Mouse (Mus musculus) lung, embryonic 14.5 days (tissue): ENCODE measurements around the gene Ubxn10. TPM values are rescaled to one million over a fixed set of nuclear protein-coding genes. Genes with fewer than 3 reads are reported as not detected.

ENCODE experiments used
- ATAC-seq: fragments of 200-750 bp; cut with Nextera tagmentation; 2 replicates; pipeline ENCODE4 v1.8.0; 2017; ENCODE audit warnings: mild to moderate bottlenecking, moderate TSS enrichment, moderate library complexity; ENCODE audit not compliant: insufficient read depth
- DNase-seq: peaks from one replicate; pipeline ENCODE4 v3.0.0-alpha.2; 2015
- H3K27ac ChIP-seq: fragments of 300-500 bp; sonication (generic); 2 replicates; pipeline ENCODE4 v1.5.1; 2014; ENCODE audit warnings: low read depth, mild to moderate bottlenecking, moderate library complexity
- H3K27me3 ChIP-seq: fragments of 300-500 bp; sonication (generic); 2 replicates; pipeline ENCODE4 v1.6.1; 2014; ENCODE audit warnings: low read length, control low read depth; ENCODE audit not compliant: insufficient read depth
- H3K36me3 ChIP-seq: fragments of 300-500 bp; sonication (generic); 2 replicates; pipeline ENCODE4 v1.6.1; 2014; ENCODE audit warnings: control low read depth; ENCODE audit not compliant: insufficient read depth
- H3K4me1 ChIP-seq: fragments of 300-500 bp; sonication (generic); 2 replicates; pipeline ENCODE4 v1.6.1; 2014; ENCODE audit warnings: antibody characterized with exemption, control low read depth; ENCODE audit not compliant: insufficient read depth
- H3K4me2 ChIP-seq: fragments of 300-500 bp; sonication (generic); 2 replicates; pipeline ENCODE4 v1.6.1; 2014; ENCODE audit warnings: mild to moderate bottlenecking
- H3K4me3 ChIP-seq: fragments of 300-500 bp; sonication (generic); 2 replicates; pipeline ENCODE4 v1.5.1; 2014; ENCODE audit warnings: low read depth, low read length
- H3K9ac ChIP-seq: fragments of 300-500 bp; sonication (generic); 2 replicates; pipeline ENCODE4 v1.6.1; 2014
- H3K9me3 ChIP-seq: fragments of 300-500 bp; sonication (generic); 2 replicates; pipeline ENCODE4 v1.6.1; 2016; ENCODE audit warnings: low read depth, low read length, control low read depth
- CTCF ChIP-seq: IDR thresholded peaks from 2 replicates; pipeline ENCODE4 v1.5.1; 2016; ENCODE audit warnings: antibody characterized with exemption, low read depth
- WGBS: fragments of 180-500 bp; shearing (Covaris S2); extraction: QIAGEN DNeasy Blood & Tissue Kit; methylation state at CpG from one replicate; pipeline ENCODE4 v1.1.7; 2014; 5-methylcytosine and 5-hydroxymethylcytosine counted together
- polyA plus RNA-seq: library from polyadenylated mRNA; unstranded; fragments of >200 nt; fragmentation: Nextera tagmentation; extraction: Ambion mirVana; gene quantifications from 2 replicates; pipeline ENCODE4 v1.2.1, GENCODE M21; 2014

Gene Ubxn10
- polyA plus RNA-seq, 1 experiment from 2014 or later, result 1.5 TPM

DNA sequence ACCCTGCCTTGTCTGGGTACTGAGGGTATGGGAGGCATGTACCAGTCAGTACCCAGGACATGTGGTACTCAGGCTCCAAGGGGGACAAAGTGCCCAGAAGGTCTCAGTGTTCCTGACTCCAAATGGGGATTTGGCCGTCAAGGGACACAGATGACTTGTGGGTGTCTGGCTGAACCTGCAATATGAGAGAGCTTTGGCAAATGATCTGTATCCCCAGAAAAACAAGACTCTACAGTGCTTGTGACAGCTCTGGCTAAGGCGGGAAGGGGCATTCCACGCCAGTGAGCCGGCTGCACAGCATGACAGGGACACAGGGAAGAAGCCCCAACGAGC is 17.7 kb downstream of the Ubxn10 start:
- ATAC-seq, result no peak
- H3K4me1 ChIP-seq, result no peaks in the 10 kb centered on the region
- TF ChIP-seq CTCF, result no peak
- no peak overlapping the region for H3K4me3 ChIP-seq
- 79% methylated on average over 5 of the region's 5 CpGs for WGBS
- H3K27ac ChIP-seq, result no peak overlapping the region
- no peaks in the 10 kb centered on the region for H3K36me3 ChIP-seq
- H3K4me2 ChIP-seq, result no peak overlapping the region
- H3K27me3 ChIP-seq, result no peaks in the 10 kb centered on the region
- DNase-seq, result no peak
- H3K9ac ChIP-seq, result no peak overlapping the region
- no peaks in the 10 kb centered on the region for H3K9me3 ChIP-seq

DNA sequence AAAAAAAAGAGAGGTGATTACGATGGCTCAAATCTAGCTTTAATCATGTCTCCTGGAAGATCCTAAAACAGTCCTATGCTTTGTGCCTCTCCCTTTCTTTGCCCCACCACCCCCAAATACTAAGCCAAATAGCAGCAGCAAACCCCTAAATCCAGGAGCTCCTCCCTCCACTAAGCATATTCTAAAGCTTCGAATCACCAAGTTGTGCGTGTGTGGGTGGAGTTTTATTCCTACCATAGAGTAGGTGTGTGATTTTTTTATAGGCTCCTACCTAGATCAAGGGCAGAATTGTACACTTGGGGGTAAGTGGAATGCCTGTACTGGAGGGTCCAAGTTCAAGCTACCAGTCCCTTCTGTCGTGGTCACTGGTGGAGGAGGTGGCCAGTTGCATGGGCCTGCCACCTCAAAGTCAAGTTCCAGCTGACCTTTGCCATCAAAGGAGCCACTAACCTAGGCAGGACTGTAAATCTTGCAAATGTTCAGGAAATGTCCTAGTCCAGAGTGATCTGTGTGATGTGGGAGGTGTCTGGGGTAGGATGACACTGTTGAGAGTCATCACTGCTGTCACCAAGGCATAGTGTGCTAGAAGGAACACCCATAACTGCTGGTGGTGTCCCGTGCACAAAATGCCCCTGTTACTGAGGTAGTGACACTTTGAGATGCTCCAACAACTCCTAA is 18.2 kb downstream of the Ubxn10 start:
- no peak for ATAC-seq
- H3K4me3 ChIP-seq, result no peak overlapping the region
- no peak overlapping the region for H3K27ac ChIP-seq
- WGBS, result 78% methylated on average over 5 of the region's 5 CpGs
- no peak overlapping the region for H3K4me2 ChIP-seq
- H3K36me3 ChIP-seq, result no peaks in the 10 kb centered on the region
- TF ChIP-seq CTCF, result no peak
- no peak overlapping the region for H3K9ac ChIP-seq
- H3K4me1 ChIP-seq, result no peaks in the 10 kb centered on the region
- no peaks in the 10 kb centered on the region for H3K27me3 ChIP-seq
- DNase-seq, result no peak
- H3K9me3 ChIP-seq, result no peaks in the 10 kb centered on the region

DNA sequence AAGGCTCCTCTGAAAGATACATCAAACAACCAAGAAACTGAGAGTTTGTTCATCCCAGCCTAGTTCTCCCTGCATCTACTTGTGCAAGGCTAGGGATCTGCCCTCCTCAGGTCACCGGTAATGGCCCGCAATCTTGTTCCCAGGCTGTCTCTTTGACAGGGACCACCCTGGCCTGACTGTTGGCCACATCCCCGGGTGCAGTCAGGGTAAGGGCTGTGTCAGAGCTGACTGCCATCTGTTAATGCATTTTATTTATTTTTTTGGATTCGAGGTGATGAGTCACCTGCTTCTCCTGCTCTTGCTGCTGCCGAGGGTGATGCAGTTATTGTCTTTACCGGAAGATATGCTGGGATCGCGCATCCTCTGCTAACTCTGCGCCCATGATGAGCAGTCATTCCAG is 20.3 kb downstream of the Ubxn10 start:
- Histone ChIP-seq H3K4me1 (no peaks in the 10 kb centered on the region), H3K27ac (no peak overlapping the region), H3K4me2 (no peak overlapping the region), H3K9me3 (no peaks in the 10 kb centered on the region), H3K36me3 (no peaks in the 10 kb centered on the region), H3K4me3 (no peak overlapping the region), H3K27me3 (no peaks in the 10 kb centered on the region), H3K9ac (no peak overlapping the region)
- ATAC-seq, result no peak
- TF ChIP-seq CTCF, result no peak
- DNase-seq, result no peak
- WGBS, result 71% methylated on average over 9 of the region's 9 CpGs

DNA sequence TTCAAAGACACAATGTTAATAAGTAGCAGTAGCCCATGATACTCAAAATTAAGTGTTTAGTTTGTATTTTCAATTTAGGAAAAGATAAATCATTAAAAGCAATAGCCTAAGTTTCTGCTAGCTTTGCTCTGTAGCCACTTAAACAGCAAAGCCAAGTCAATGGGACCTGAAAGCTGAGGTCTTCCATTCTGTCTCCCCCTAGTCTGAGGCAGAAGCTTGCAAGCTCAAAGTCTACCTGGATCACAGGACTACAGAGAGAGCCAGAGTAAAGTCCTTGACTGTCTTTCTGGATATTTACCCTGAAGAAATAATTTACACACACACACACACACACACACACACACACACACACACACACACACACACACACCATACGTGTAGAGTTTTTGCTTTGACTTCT is 22.8 kb downstream of the Ubxn10 start:
- Histone ChIP-seq H3K27me3 (no peaks in the 10 kb centered on the region), H3K9me3 (no peaks in the 10 kb centered on the region), H3K4me2 (no peak overlapping the region), H3K27ac (no peak overlapping the region), H3K36me3 (no peaks in the 10 kb centered on the region), H3K9ac (no peak overlapping the region), H3K4me3 (no peak overlapping the region), H3K4me1 (no peaks in the 10 kb centered on the region)
- 76% methylated on average over 1 of the region's 1 CpGs for WGBS
- ATAC-seq, result no peak
- no peak for DNase-seq
- no peak for TF ChIP-seq CTCF

DNA sequence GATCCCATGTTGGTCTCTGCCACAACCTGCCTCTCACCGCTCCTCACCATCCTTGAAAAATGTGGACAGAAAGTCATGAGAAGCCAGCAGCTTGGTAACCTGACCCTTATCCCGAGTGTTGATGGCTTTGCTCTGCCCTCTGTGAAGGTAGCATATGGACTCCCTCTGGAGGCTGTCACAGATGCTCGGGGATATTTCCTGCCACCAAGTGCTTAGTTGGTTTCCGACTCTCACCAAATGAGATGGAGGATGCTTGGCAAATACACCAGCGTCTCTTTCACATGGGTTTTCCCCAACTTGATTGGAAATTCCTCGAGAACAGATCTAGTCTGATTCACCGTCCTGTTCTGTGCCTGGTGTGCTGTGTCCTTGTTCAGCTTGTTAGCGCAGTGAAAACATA is 24.3 kb downstream of the Ubxn10 start:
- Histone ChIP-seq H3K27ac (no peak overlapping the region), H3K9me3 (no peaks in the 10 kb centered on the region), H3K27me3 (no peaks in the 10 kb centered on the region), H3K36me3 (no peaks in the 10 kb centered on the region), H3K4me1 (no peaks in the 10 kb centered on the region), H3K4me3 (no peak overlapping the region), H3K4me2 (no peak overlapping the region), H3K9ac (no peak overlapping the region)
- DNase-seq (no peak), ATAC-seq (no peak)
- TF ChIP-seq CTCF, result no peak
- 62% methylated on average over 8 of the region's 8 CpGs for WGBS

DNA sequence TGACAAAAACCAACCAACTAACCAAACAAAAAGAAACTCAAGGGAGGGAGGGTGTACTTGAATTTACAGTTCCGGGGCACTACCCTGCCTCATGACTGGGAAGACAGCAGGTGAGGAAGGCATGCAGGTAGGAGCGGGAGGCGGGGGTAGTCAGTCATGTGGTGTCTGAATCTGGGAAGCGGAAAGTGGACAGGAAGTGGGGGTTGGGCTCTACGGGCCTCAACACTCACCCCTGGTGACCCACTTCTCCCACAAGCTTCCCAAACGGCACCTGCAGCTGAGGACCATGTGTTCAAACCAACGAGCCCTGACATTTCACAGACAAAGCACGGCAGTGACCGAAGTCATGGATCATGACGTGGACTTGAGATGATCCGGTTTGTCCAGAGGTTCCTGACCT is 24.9 kb downstream of the Ubxn10 start:
- WGBS, result 67% methylated on average over 11 of the region's 11 CpGs
- ATAC-seq, result no peak
- no peaks in the 10 kb centered on the region for H3K36me3 ChIP-seq
- H3K9me3 ChIP-seq, result no peaks in the 10 kb centered on the region
- no peaks in the 10 kb centered on the region for H3K4me1 ChIP-seq
- no peak for TF ChIP-seq CTCF
- H3K27me3 ChIP-seq, result no peaks in the 10 kb centered on the region
- no peak overlapping the region for H3K4me2 ChIP-seq
- DNase-seq, result no peak
- H3K27ac ChIP-seq, result no peak overlapping the region
- no peak overlapping the region for H3K9ac ChIP-seq
- H3K4me3 ChIP-seq, result no peak overlapping the region

DNA sequence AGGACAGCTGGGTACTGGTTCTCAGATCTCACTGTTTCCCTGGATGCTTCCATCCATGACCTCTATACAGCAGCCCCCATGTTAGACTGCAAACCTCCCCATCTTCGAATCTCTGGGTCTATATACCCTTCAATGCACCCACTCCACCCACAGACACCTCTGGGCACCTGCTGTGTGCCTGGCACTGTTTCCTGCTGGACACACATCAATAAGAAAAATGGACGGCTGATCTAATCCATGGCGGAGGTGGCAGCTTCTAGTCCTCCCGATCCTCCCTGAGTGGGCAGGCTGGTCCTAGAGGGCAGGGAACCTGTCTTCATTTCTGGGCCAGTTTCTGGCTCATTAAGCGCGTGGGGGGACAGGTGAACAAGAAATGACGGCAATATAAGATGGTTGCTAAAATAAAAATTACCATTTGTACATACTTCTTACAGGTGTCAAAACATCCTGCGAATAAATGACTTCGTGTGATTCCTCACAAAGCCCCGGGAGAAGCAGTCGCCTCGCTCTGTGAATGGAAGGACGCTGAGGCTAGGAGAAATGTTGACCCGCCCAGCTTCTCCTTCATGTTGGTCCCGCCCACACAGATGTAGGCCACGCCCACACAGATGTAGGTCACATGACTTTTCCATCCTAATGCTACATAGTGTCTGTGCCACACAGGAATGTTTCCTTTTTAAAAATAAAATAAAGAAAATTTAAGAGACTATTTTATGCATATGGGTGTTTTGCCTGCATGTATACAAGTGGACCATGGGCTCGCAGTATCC is 25.7 kb downstream of the Ubxn10 start:
- TF ChIP-seq CTCF, result no peak
- no peak for ATAC-seq

More for the DNA sequence above, 25.7 kb downstream of the Ubxn10 start:
- no peaks in the 10 kb centered on the region for H3K36me3 ChIP-seq
- whole genome bisulfite sequencing, result 56% methylated on average over 17 of the region's 17 CpGs
- no peak overlapping the region for H3K4me2 ChIP-seq
- H3K9me3 ChIP-seq, result no peaks in the 10 kb centered on the region
- H3K27me3 ChIP-seq, result no peaks in the 10 kb centered on the region
- no peaks in the 10 kb centered on the region for H3K4me1 ChIP-seq
- no peak overlapping the region for H3K4me3 ChIP-seq
- H3K9ac ChIP-seq, result no peak overlapping the region
- no peak for DNase-seq
- H3K27ac ChIP-seq, result no peak overlapping the region
